Mouse (Mus musculus): ENCODE results near the gene Gstp3.

GRCm38 (mm10) chr19:4045966-4046865 lies 13.2 kb downstream of the Gstp3 start, which contains the start of gene Gstp2:
- no peak for TF ChIP-seq CTCF (conservative IDR thresholded peaks at IDR 0.05; ENCODE audit: low read length)
- no peak for TF ChIP-seq NANOG (IDR thresholded peaks at IDR 0.05; ENCODE audit: borderline replicate concordance, low read length)
